Mouse (Mus musculus) kidney, adult 2 months (tissue): ENCODE measurements at regions not wholly inside any gene's neighbourhood (a gene's known extent, or its start where the extent isn't known, plus 50 kb on each side); places are given as distances from the start of the nearest gene placed in this dataset.

Experiments
- CTCF ChIP-seq: fragments of 200-500 bp; conservative IDR thresholded peaks from 2 replicates; pipeline ENCODE4 v1.5.1; 2011; ENCODE audit warnings: low read depth, mild to moderate bottlenecking, control low read depth, low read length, moderate library complexity, mixed read lengths; ENCODE audit not compliant: insufficient read depth, insufficient read length
- POLR2A ChIP-seq: fragments of 200-500 bp; IDR thresholded peaks from one replicate; pipeline ENCODE4 v1.6.1; 2011; ENCODE audit warnings: low read depth, low read length, control low read depth

DNA sequence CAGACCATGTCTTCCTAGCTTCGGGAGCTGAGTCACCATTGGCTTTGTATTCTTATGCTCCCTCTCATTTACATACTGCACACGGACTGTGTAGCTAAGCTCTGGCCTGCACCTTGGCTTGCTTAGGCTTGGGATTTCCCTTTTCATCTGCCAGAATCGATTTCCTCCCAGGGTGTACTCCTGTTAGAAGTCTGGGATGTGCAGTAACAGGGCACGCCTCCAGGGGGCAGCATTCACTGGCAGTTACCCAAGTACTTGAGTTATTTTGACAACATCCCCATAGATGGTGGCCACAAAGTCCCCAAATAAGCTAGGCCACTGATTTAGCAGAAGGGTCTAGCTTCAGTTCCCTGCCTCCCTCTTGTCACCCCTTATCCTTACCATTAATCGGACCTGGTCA is 102.2 kb upstream of the Cpne4 start:
- TF ChIP-seq POLR2A: no peak
- TF ChIP-seq CTCF: peak; percentile 72
